Mouse (Mus musculus) heart, postnatal 0 days (tissue): ENCODE data around the gene Rab11fip3. TPM values are rescaled to one million over a fixed set of nuclear protein-coding genes. Genes with fewer than 3 reads are reported as not detected.
A peak's percentile ranks its signal among the peaks of the same experiment; 100 is the strongest.
"Not testable (repeated sequence)": the region's sequence is repeated elsewhere in the genome, so short reads cannot be mapped to it uniquely, and the experiment has no call there.

Source experiments
- ATAC-seq: fragments of 200-750 bp; cut with Nextera tagmentation; 2 replicates; pipeline ENCODE4 v1.8.0; 2017; ENCODE audit warnings: low read depth, moderate number of reproducible peaks, moderate library complexity; ENCODE audit not compliant: insufficient read depth
- DNase-seq: peaks from one replicate; pipeline ENCODE4 v3.0.0-alpha.2; 2016; ENCODE audit warnings: low spot score
- H3K27ac ChIP-seq: fragments of 300-500 bp; sonication (generic); 2 replicates; pipeline ENCODE4 v1.5.1; 2014; ENCODE audit warnings: low read depth, mild to moderate bottlenecking
- H3K27me3 ChIP-seq: fragments of 300-500 bp; sonication (generic); 2 replicates; pipeline ENCODE4 v1.6.1; 2014; ENCODE audit warnings: low read length, mixed read lengths; ENCODE audit not compliant: control insufficient read depth, insufficient read depth
- H3K36me3 ChIP-seq: fragments of 300-500 bp; sonication (generic); replicated peaks from 2 replicates; pipeline ENCODE4 v1.6.1; 2014; ENCODE audit warnings: low read length, mixed read lengths; ENCODE audit not compliant: control insufficient read depth, insufficient read depth
- H3K4me1 ChIP-seq: fragments of 300-500 bp; sonication (generic); 2 replicates; pipeline ENCODE4 v1.6.1; 2014; ENCODE audit warnings: antibody characterized with exemption; ENCODE audit not compliant: control insufficient read depth, insufficient read depth
- H3K4me2 ChIP-seq: fragments of 300-500 bp; sonication (generic); 2 replicates; pipeline ENCODE4 v1.6.1; 2014; ENCODE audit warnings: low read depth, mild to moderate bottlenecking, low read length, moderate library complexity
- H3K4me3 ChIP-seq: fragments of 300-500 bp; sonication (generic); 2 replicates; pipeline ENCODE4 v1.5.1; 2014; ENCODE audit warnings: low read depth, low read length
- H3K9ac ChIP-seq: fragments of 300-500 bp; sonication (generic); replicated peaks from 2 replicates; pipeline ENCODE4 v1.6.1; 2014; ENCODE audit warnings: low read depth, low read length, mixed read lengths
- H3K9me3 ChIP-seq: fragments of 300-500 bp; sonication (generic); replicated peaks from 2 replicates; pipeline ENCODE4 v1.6.1; 2016; ENCODE audit warnings: low read length; ENCODE audit not compliant: control insufficient read depth
- CTCF ChIP-seq: IDR thresholded peaks from 2 replicates; pipeline ENCODE4 v1.5.1; 2016; ENCODE audit warnings: antibody characterized with exemption, control low read depth, low read depth
- EP300 ChIP-seq: IDR thresholded peaks from 2 replicates; pipeline ENCODE4 v1.6.1; 2016; ENCODE audit warnings: antibody characterized with exemption, low read depth
- WGBS: fragments of 180-500 bp; shearing (Covaris S2); extraction: QIAGEN DNeasy Blood & Tissue Kit; methylation state at CpG from one replicate; pipeline ENCODE4 v1.1.7; 2014; 5-methylcytosine and 5-hydroxymethylcytosine counted together
- polyA plus RNA-seq: library from polyadenylated mRNA; unstranded; fragments of >200 nt; fragmentation: Nextera tagmentation; extraction: Ambion mirVana; gene quantifications from 2 replicates; pipeline ENCODE4 v1.2.1, GENCODE M21; 2015
- total RNA-seq: library from RNA; depleted of rRNA; stranded (reverse); fragments of >200 nt; gene quantifications from 2 replicates; pipeline ENCODE4 v1.2.3, GENCODE M21; 2014; ENCODE audit warnings: low replicate concordance

Gene Rab11fip3
- total and polyA plus RNA-seq, 2 experiments from 2014 or later: 7.9 to 8.7 TPM

DNA sequence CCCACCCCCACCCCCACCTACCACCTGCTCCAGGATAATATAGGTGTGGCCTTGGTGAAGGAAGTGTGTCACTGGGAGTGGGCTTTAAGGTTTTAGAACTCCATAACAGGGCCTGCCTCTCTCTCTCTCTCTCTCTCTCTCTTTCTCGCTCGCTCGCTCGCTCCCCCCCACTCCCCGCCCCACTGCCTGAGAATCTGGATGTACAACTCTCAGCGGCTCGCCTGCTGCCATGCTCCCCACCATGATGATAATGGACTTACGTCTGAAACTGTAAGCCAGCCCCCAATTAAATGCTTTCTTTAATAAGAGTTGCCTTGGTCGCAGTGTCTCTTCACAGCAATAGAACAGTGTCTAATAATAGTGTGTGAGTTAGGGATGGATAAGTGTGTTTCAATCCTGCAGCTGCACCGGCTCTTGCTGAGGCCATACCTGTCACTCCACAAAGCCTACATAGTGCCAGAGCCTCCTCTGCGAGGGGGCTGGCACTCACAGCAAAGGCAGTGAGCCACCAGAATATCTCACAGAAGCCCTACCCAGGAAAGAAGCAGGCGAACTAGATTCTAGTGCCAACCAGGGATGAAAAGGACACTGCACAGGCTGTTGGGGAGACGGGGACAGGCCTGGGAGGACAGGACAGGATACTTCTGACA is 26.6 kb downstream of the Rab11fip3 start:
- Histone ChIP-seq H3K4me3 (peak overlapping the region; percentile 13; the same call in 1 of the 2 replicates), H3K27me3 (no peaks in the 10 kb centered on the region), H3K9ac (peak overlapping the region; percentile 40; the same call in 1 of the 2 replicates), H3K36me3 (no peaks in the 10 kb centered on the region), H3K9me3 (no peaks in the 10 kb centered on the region), H3K4me1 (peaks cover 19% of the 10 kb centered on the region), H3K27ac (peak overlapping the region; percentile 95), H3K4me2 (peak overlapping the region; percentile 55)
- DNase-seq (peak; percentile 23), ATAC-seq (peak; percentile 68)
- TF ChIP-seq EP300 (no peak), CTCF (no peak)
- WGBS: 37% methylated on average over 11 of the region's 13 CpGs

DNA sequence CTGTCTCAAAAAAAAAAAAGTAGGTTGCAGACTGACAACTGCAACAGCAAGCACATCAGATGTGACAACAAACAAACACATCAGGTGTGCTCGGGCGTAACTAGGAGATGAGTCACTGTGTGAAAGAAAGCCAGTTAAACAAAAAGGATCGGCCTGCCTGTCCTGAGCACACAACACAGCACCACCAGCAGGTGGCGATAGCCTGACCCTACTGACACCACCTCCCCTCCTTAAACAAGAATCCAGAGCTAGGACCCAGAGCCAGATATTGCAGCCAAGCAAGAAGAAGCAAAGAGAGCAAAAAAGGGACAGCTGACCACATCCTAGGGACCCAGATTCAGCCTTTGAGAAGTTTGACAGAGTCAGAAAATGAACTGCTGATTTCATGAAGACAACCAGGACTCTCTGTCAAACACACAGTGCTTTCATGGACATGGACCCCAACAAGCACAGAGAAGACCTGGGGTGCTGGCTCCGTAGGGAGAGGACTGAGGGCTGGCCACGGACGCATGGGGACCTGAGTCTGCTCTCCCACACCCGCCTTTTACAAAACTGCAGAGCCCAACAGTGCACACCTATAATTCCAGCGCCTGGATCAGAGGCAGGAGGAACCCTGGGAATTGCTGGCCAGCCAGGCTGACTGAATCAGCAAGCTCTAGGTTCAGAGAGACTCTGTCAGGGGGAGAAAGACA is 28.1 kb downstream of the Rab11fip3 start:
- H3K27me3 ChIP-seq: no peaks in the 10 kb centered on the region
- H3K27ac ChIP-seq: no peak overlapping the region
- peaks cover 19% of the 10 kb centered on the region for H3K4me1 ChIP-seq
- H3K9ac ChIP-seq: no peak overlapping the region
- ATAC-seq (peak; percentile 39; the same call in 1 of the 2 replicates), DNase-seq (peak; percentile 78)
- 0 out of 2 replicates have a peak, but pooled peaks cover 1% of the 10 kb centered on the region for H3K36me3 ChIP-seq
- WGBS: 44% methylated on average over 9 of the region's 9 CpGs
- TF ChIP-seq EP300 (no peak), CTCF (peak; percentile 84)
- no peak overlapping the region for H3K4me2 ChIP-seq
- no peaks in the 10 kb centered on the region for H3K9me3 ChIP-seq
- no peak overlapping the region for H3K4me3 ChIP-seq

DNA sequence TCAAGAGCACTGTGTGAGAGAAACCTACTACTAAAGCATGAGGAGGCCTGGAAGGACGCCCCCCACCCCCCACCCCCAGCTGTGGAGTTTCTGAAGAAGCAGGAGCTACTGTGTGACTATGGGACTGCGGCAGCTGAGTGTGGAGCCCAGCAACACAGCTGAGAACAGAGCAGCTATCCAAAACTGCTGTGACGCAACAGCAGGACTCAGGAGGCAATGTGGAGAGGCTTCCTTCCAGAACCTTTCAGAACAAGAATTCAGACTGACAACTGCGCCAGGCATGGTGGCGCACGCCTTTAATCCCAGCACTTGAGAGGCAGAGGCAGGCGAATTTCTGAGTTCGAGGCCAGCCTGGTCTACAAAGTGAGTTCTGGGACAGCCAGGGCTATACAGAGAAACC is 28.6 kb downstream of the Rab11fip3 start:
- H3K36me3 ChIP-seq, H3K27me3 ChIP-seq, H3K9me3 ChIP-seq, ATAC-seq, H3K9ac ChIP-seq, H3K4me2 ChIP-seq, H3K27ac ChIP-seq, DNase-seq, H3K4me3 ChIP-seq: not testable (repeated sequence)
- WGBS: 79% methylated on average over 8 of the region's 8 CpGs
- H3K4me1 ChIP-seq: peaks cover 19% of the 10 kb centered on the region

DNA sequence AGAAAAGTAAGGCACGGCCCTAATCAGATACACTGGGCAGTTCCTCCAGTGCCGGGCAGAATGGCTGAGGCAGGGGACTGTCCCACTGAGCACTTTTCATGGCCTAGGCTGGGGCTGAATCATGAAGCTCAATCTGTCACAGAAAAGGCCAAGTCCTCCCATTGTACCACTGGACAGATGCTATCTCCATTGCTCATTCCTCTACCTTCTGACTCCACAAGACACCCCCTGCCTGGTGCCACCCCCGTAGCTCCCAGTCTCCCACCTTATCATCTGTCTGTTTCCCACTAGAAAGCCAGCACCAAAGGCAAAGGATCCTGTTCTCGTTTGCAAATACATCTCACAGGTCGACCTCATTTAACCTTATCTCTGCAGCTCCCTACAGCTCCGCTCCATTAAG is 37.3 kb downstream of the Rab11fip3 start:
- ATAC-seq (no peak), DNase-seq (no peak)
- Histone ChIP-seq H3K4me2 (no peak overlapping the region), H3K27me3 (no peaks in the 10 kb centered on the region), H3K27ac (no peak overlapping the region), H3K4me3 (no peak overlapping the region), H3K9me3 (no peaks in the 10 kb centered on the region), H3K36me3 (0 out of 2 replicates have a peak, but pooled peaks cover 7% of the 10 kb centered on the region), H3K4me1 (no peaks in the 10 kb centered on the region), H3K9ac (no peak overlapping the region)
- TF ChIP-seq EP300 (no peak), CTCF (no peak)
- 56% methylated on average over 6 of the region's 6 CpGs for WGBS

DNA sequence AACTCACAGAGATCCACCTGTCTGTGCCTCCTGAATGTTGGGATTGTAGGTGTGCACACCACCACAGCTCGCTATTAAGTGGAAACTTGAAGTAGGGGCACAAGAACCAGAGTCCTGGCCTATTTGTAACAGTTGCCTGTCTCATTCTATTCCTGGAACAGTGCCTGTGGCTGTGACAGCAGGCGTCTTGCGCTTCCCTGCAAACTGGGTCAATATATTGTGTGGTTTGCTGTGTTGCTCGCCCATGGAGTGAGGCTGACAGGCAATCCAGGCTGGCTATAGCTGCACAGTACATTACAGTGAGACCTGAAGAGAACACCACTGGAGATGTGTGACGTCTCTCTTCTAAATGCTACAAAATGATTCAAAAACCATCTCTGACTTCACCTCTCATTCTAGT is 37.8 kb downstream of the Rab11fip3 start:
- no peaks in the 10 kb centered on the region for H3K9me3 ChIP-seq
- ATAC-seq (no peak), DNase-seq (no peak)
- WGBS: 74% methylated on average over 5 of the region's 5 CpGs
- H3K4me1 ChIP-seq: no peaks in the 10 kb centered on the region
- TF ChIP-seq CTCF (no peak), EP300 (no peak)
- H3K9ac ChIP-seq: no peak overlapping the region
- no peak overlapping the region for H3K4me2 ChIP-seq
- H3K4me3 ChIP-seq: no peak overlapping the region
- H3K27ac ChIP-seq: no peak overlapping the region
- 0 out of 2 replicates have a peak, but pooled peaks cover 7% of the 10 kb centered on the region for H3K36me3 ChIP-seq
- no peaks in the 10 kb centered on the region for H3K27me3 ChIP-seq
